Mouse (Mus musculus): Measurements from ENCODE around the gene Pram1.
"Not testable (repeated sequence)": the region's sequence is repeated elsewhere in the genome, so short reads cannot be mapped to it uniquely, and the experiment has no call there.

The Pram1 gene

DNA sequence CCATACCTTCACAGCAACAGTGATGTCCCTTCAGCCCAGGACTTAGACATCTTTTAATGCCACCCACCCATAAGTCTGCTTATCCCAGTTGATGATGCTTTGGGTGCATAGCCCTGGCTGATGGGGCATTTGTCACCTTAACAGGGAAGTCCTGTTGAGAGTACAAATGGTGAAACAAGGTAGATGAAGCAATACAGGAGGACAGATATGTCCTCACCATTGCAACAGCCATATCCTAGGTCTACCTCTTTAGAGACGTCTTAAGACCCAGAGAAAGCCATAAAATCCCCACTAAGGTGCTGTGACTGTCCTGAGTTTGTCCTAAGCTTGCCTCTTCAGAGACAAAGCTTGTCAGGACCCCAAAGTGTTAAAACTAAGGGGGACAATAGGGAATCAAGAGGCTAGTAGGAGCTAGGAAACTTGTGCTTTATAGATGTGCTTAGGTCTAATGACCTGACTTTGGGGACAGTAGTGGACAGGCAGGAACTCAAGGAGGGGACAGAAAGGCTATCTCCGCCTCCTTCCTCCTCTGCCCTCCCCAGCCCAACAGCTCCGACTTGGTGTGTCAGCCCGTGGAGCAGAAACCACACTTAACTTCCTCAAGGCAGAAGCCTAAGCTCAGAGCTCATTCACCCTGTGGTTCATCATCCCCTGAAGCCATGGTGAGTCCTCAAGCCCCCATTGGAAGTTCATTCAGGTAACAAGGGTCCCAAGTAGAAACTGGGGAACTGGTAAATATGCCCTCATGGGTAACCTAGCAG is at the start of gene Pram1:
Pram1 (plus strand) TSS at position 541 of the 761 bp plus-strand sequence.
- in situ Hi-C loops (cut with MboI), result no loop called here

DNA sequence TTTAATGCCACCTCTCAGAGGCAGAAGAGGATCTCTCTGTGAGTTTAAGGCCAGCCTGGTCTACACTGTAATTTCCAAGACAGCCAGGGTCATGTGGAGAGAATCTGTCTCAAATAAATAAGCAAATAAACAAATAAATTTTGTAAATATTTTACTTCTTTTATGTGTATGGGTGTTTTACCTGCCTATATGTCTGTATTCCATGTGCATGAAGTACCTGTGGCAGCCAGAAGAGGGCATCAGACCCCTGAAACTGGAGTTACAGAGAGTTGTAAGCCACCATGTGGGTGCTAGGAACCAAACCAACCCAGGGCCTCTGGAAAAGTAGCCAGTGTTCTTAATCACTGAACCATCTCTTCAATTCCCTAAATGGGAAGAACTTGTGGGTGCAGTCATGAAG is 40.6 kb upstream of the Pram1 start:
- in situ Hi-C loops (cut with MboI), result no loop called here

DNA sequence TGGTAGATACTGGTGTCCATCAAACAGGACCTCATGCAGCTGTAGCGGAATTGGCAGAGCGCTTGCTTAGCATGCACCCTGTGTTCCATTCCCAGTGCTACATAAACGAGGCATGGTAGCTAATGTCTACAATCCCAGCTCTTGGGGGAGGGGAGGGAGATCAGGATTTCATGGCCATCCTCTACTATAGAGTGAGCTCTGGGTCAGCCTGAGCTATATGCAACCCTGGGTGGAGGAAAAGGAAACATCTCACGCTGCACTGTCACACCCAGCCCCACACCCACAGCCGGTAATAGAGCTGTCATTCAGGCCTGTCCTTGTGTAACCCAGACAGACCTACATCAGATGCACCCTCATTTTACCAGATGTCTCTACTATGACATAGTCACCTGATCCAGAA is 39.4 kb upstream of the Pram1 start:
- in situ Hi-C loops (cut with MboI), result no loop called here

DNA sequence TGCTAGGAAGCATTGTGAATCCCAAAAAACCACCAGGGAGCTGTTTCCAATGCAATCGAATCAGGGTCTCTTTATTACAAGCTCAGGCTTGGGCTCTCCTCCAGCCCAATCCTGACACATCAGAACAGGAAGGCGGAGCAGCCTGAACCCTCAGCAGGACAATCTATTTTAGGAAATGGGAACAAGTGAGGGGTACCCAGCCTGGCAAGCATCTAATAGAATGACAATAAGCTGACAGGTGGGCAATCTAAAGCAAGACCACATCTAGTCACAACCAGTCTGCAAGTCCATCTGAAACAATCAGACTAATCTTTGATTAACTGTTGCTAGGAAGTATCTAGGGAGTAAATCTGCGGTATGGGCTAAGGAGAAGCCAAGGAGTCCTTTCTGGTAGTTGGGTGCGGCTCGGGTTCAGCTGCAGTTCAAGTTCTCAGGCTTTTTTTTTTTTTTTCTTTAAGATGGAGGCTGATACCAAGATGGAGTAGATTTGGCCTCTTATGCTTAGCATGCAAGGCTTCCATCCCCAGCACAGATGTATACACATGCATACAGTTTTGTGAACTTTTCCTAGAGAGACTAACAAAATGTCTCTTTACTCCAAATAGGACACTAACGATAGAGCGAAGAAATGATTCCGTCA is 37.9 kb upstream of the Pram1 start:
- in situ Hi-C loops (cut with MboI), result no loop called here

DNA sequence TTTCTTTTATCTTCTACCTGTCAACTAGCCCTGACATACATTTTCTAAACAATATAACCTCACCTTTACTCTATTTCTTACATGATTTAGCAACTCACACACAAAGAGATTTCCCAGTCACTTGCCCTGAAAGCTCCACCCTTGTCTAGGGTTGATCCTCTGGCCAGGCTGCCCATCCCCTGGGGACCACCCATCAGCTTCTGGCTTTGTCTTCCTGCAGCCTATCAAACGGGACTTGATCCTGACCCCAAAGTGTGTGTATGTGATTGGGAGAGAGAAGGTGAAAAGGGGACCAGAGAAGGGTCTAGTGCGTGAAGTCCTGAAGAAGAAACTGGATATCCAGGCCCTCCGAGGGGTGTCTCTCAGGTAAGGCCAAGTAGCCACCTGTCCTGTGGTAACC is 37.0 kb upstream of the Pram1 start:
- in situ Hi-C loops (cut with MboI), result no loop called here

DNA sequence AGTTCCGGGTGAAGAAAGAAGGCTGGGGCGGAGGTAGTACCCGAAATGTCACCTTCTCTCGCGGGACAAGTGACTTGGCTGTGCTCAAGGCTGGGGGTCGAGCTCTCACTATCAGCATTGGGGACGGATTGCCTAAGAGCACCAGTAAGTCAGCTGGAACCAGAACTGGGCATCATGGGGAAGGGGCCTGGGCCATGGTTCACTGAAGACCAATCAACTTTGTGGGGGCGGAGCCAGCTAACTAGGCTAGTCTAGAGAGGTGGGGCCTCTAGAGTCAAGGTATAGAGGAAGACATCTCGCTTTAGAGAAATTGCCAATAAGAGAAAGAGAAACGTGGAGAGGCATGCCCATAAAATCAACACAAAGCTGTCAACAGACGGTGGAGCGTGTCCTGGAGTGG is 35.9 kb upstream of the Pram1 start:
- in situ Hi-C loops (cut with MboI), result no loop called here

DNA sequence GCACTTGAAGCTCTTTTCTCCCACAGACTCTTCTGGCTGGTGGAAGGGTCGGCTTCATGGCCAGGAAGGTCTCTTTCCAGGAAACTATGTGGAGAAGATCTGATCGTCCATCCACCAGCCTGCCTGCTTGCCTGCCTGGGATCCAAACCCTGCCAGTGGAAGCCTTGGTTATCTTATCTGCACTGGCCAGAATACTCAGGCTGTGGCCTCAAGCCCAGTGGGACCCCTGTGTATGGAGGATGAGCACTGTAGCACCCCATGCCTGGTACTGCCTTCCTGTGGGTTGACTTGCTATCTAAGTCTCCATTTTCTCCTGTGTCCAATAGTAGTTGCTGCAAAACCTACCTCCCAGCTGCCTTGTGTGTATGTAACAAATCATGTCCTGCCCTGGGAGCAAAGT is 30.6 kb upstream of the Pram1 start:
- in situ Hi-C loops (cut with MboI), result no loop called here

DNA sequence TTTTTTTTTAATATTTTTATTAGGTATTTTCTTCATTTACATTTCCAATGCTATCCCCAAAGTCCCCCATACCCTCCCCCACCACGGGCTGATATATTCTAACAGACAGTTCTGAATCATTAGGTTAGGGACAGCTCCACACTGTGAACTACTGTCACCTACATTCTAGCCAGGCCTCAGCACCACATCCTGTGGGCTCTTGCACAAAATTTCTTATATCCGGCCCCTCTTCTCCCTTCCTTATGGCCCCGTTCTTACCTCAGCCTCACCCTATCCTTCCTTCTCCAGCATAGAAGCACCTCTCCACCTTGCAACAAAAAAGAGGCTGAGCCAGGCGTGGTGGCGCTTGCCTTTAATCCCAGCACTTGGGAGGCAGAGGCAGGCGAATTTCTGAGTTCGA is 27.3 kb upstream of the Pram1 start:
- in situ Hi-C loops (cut with MboI), result no loop called here

DNA sequence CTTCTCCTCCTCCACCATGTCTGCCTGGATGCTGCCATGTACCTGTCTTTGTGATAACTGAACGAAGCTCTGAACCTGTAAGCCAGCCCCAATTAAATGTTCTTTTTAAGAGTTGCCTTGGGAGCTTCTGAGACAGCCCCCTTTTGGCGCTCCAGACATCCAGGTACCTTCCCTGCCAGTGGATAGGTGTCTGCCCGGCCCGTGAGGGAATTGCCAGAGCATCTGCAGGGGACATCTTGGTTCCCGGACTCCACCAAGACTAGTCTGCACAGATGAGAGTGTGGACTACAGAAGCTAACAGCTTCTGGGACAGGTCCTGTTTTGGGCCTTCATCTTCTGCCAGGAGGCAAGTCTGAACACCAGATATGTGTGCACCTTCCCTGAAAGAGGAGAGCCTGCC is 24.1 kb upstream of the Pram1 start:
- in situ Hi-C loops (cut with MboI), result not testable (repeated sequence)

DNA sequence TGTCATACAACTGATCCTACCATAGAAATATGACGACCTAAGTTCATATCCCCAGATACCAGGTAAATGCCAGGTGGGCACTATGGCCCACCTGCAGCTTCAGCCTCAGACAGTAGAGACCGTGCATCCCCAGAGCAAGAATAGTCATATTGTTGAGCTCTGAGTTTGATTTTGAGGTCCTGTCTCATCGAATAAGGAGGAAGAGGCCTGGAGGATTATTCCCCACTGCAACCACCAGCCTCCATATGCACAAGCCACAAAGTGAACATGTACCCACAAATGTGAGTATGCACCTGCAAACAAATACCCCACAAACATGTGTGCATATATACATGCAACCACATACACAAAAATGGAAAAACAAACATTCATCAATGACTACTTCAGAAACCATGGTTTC is 10.6 kb upstream of the Pram1 start:
- in situ Hi-C loops (cut with MboI), result no loop called here

DNA sequence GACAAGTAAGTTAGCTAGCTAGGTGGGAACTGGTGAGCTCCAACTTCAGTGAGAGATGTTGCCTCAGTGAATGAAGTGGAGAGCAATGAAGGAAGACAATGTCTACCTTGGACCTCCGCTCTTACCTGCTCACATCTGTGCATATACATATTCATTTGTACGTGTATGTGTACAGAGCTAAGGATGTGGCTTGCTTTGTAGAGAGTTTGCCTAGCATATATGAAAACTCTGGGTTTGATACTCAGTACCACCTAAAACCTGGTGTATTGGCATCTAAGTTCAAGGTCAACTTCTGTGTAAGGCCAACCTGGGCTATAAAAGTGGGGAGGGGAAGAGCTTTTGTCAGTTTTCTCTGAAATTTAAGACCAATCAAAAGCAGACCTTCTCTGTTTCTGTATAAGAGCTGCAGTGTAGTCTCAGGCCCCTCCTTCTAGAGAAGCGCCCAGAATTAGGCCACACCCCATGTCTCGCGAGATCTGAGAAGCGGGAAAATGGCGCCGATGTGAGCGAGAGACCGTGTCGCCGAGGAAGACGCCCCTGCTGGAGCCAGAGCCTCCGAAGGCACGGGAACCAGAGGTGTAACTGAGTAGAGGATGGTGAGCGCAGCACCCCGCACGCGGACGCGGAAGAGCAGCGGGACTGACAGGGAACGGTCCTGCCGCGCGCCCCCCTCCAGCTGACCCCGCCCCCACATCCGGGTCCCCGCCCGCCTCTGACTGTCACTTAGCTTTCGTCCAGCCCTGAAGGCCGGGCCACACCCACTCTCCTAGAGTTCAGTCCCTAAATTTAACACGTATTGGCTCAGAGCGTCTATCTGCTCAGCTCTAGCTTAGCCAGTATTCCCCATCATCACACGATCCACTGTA is 9.0 kb upstream of the Pram1 start, which contains the start of gene Zfp414:
Zfp414 (plus strand) TSS at position 470 of the 866 bp plus-strand sequence.
- in situ Hi-C loops (cut with MboI), result no loop called here

DNA sequence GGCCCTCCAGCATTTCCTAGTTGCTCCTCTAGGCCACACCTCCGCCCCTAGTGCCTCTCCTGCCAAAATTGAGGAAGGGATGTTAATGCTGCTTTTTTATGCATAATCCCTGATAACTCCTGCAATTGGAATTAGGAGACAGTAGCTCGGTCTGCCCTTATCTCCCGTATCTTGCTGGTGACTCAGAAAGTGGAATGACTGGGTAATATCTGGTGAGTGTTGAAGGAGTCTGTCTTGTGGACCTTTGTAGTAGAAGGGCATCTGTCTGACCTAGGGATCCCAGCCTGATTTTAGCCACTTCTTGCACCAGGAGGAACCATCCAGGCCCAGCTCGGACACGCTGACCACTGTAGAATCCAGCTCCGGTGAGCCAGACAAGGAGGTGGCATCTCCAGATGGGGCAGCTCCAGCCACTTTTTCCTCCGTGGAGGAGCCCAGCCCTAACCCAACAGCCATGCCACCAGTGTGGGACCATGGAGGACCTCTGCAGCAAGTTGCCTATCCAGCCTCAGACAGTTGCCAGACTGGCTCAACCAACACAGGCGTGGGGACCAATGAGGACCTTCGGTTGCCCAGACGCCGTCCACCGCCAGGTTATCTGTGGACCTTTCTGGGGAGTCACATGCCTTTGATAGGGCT is 8.2 kb upstream of the Pram1 start:
- in situ Hi-C loops (cut with MboI), result no loop called here

DNA sequence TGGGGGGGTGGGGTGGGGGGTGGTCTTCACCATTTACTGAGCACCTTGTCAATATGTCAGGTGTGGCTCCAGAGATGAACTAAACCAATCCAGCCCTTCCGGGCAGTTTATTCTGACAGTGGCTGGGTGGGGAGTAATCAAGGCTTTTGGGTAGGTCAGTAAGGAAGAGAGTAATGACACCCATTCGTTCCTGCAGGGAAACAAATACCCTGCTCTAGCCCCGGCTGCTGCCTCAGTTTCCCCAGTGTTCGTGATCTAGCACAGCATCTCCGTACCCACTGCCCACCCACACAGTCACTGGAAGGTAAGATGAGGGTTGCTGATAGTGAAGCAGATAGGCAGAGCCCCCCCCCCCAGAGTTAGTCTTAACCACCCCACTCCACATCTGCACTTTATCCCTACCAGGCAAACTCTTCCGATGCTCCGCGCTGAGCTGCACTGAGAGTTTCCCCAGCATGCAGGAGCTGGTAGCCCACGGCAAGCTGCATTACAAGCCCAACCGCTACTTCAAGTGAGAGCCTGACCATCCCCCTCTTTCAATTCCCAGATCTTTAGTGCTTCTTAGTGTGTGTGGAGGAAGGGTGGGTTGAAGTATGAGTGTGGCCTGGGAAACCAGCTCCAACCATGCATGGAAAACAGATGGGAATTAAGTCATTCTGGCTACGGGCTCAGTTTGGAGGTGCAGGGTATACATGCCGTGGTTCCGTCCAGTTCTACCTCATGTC is 7.5 kb upstream of the Pram1 start:
- in situ Hi-C loops (cut with MboI), result no loop called here

DNA sequence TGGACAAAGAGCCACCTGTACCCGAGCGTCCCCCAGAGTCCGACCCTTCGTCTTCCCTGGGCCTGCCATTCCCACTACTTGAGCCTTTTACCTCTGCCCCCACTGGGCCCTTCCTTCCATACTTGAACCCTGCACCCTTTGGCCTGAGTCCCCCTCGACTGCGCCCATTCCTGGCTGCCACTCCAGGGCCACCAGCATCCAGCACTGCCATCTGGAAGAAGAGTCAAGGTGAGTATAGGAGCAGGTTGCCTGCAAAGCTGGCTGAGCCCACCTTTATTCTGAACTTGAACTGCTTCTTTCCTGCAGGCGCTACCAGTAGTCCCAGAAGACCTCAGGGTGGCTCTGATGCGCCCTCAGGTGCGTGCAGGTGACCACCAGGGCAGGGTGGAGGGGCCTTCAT is 6.6 kb upstream of the Pram1 start:
- in situ Hi-C loops (cut with MboI), result no loop called here

DNA sequence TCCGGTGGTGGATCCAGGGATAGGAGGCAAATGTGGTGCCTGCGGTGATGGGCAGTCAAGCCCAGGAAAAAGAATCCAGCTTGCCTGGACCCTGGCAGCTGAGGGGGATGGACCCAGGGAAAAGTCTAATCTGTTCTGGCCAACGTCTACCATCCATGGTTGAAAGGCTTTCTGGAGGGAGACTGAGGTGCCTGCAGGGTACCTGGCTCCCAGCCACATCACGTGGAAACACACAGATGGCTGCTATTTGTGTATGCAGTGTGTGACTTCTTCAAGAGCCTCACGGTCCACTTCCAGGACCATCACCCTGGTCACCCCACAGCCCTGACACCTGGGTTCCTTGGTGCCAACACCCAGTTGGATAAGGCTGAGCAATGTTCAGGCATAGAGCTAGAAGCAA is 6.1 kb upstream of the Pram1 start:
- in situ Hi-C loops (cut with MboI), result no loop called here

DNA sequence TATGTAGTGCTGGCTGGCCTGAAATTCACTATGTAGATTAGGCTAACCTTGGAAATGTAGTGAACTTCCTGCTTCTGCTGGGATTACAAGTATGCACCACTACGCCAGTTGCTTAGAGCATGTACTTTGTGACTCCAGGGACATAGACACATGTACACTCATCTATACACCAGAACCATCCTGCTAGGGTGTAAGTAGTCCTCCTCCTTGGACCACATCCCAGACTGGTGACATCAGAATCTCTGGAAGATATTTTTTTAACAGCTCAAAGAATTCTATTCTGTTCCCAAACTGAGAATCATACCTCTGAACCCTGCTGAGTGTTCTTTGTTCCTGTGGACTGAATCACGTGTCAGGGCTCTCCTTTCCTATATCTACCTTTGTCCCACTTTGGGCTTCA is 818 bp upstream of the Pram1 start:
- in situ Hi-C loops (cut with MboI), result no loop called here

DNA sequence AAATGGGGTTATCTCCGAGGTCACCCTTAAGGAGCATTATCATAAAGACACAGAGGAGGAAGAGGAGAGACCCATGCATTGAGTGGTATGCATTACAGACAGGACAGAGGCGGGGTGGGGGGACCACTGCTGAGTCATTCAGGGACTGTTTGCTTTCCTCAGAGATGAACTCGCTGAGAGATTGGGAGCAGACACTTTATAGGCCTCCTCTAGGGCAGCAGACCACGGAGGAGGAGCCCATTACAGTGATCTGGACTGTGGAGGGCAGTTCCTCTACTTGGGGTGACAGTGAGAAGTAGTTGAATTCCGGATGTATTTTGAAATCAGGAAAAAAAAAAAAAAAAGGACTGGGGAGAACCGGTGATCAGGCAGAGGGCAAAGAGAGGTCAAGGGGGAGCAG is 1.9 kb downstream of the Pram1 start:
- in situ Hi-C loops (cut with MboI), result no loop called here

DNA sequence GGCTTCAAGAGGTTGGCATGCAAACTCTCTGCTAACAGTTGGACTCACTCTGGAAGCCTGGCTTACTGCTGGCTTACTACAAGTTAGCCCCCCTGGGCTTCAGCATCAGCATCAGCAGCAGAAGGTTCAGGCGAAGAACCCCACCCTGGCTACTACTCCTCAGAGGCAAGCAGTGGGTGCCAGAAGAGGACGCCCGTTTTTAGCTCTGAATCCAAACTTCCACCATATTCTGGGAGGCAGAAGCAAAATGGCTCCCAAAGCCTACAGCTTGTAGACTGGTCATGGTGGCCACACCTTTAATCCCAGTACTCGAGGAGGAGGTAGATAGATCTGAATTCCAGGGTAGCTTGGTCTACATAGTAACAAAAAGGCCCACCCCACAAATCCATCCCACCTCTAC is 6.2 kb downstream of the Pram1 start:
- in situ Hi-C loops (cut with MboI), result no loop called here

DNA sequence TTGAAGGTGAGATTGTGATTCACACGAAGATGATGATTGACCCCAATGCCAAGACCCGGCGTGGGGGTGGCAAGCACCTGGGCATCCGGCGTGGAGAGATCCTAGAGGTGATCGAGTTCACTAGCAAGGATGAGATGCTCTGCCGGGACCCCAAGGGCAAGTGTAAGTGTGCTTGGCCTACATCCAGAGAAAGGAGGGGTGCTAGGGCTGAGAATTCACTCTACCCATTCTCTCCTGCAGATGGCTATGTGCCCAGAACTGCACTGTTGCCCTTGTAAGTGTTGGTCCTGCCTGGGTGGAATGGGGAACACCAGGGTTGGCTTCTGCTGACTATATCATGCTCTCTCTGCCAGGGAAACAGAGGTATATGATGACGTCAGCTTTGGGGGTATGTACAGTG is 7.2 kb downstream of the Pram1 start:
- in situ Hi-C loops (cut with MboI), result no loop called here

DNA sequence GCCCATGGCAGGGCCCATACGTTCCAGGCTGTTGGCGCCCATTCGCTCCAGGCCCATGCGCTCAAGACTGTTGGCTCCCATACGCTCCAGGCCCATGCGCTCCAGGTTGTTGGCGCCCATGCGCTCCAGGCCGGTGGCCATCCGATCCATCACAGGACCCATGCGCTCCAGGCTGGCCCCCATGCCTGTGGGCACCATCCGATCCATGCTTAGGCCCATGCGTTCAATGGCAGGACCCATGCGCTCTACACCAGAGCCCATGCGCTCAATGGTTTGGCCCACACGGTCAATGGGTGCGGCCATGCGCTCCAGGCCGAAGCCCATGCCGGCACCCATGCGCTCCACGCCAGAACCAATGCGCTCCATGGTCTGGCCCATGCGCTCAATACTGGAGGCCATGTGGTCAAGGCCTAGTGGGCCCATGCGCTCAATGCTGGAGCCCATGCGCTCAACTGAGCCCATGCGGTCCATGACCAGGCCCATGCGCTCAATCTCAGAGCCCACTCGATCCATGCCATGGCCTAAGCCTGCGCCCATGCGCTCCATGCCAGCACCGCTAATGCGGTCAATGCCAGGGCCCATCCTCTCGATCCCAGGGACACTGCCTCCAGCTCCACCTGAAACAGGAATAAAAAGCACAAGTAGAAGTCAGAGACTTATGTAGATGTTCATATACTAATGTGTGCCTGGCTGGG is 12.1 kb downstream of the Pram1 start:
- in situ Hi-C loops (cut with MboI), result no loop called here

DNA sequence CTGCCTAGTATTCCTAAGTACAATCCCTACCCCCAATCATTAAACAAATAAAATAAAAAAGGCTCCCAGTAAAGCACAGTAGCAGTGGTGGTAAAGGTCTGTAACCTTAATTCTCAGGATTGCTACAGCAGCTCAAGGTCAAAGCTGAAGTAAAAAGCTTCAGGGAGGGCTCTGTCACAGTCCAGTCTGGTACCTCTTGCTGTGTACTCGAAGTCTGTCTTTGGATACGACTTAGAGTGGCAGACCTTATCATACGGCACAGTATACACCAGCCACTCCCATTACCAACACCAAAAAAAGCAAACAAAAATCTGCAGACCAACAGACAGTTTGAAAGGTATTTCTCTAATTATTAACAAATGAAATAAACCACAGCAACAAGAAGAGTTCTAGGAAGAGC is 29.0 kb downstream of the Pram1 start:
- in situ Hi-C loops (cut with MboI), result no loop called here
